Mouse (Mus musculus): Measurements from ENCODE around the gene Ip6k2. TPM values are rescaled to one million over a fixed set of nuclear protein-coding genes. Genes with fewer than 3 reads are reported as not detected.
A peak's percentile ranks its signal among the peaks of the same experiment; 100 is the strongest.

Ip6k2 gene
- 217 and 221 TPM in 2 replicates for polyA plus RNA-seq (2014; fragmentation: Nextera tagmentation; extraction: Ambion mirVana)

DNA sequence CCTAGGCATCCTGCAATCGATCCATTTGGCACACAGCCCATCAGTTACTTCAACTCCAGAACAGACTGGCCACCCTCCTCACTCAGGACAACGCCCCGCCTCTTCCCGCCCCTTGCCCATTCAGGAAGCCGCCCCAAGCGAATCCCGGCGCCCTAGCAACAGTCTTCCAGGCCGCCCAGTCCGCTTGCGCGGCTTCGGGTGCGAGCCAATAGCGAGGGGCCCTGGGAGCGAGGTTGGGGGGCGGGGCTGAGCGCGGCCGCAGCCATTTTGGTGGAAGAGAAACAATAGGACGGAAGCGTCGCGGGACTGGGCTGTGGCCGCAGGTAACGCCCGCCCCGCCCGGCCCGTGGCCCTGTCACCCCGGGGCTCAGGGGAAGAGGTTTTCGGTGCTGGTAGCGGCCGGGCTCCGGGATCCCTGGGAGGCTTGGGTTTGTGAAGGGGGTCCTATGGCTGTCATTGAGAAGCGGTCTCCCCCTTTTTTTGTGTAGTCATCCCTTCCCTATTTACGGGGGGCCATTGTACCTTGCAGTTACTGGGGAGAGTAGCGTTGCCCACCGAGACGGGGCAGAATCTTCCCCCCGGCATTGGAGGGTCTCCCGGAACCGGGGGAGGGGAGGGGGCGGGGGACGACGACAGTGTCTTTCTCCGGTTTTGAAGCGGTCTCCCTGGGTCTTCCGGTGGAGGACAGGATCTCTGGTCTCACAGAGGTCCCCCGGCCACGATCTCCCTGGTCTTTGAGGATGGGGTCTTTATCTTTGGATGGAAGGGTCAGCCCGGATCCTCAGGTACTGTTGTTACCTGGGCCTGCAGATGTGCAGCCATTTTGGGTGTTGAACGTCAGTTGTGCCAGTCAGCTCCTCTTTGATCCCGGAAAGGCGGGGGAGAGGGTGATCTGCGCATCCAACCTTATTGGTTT is at the start of gene Ip6k2:
Ip6k2 (plus strand) TSS at position 249 of the 916 bp plus-strand sequence.
- H3K9me3 ChIP-seq (replicated peaks; ENCODE audit: control insufficient read depth, low read length): no peaks in the 10 kb centered on the region
- peaks cover 16% of the 10 kb centered on the region; the same call in 1 of the 2 replicates for H3K36me3 ChIP-seq (ENCODE audit: control insufficient read depth, insufficient read depth, low read length)
- H3K9ac ChIP-seq (ENCODE audit: low read length): peak within 1 kb of the TSS; percentile 99
- WGBS: under 1% methylated on average over 56 of the region's 56 CpGs
- H3K27me3 ChIP-seq (replicated peaks; ENCODE audit: control insufficient read depth, insufficient read depth, low read length): no peaks in the 10 kb centered on the region
- DNase-seq (ENCODE audit: low spot score): peak; percentile 98
- H3K27ac ChIP-seq (ENCODE audit: low read depth, low read length): peak within 1 kb of the TSS; percentile 94
- H3K4me1 ChIP-seq (ENCODE audit: control insufficient read depth, insufficient read depth, low read length): peaks cover 35% of the 10 kb centered on the region
- H3K4me2 ChIP-seq (ENCODE audit: low read length): peak within 1 kb of the TSS; percentile 79
- peak within 1 kb of the TSS; percentile 89 for H3K4me3 ChIP-seq (ENCODE audit: low read depth, low read length)
- ATAC-seq: peak; percentile 98

DNA sequence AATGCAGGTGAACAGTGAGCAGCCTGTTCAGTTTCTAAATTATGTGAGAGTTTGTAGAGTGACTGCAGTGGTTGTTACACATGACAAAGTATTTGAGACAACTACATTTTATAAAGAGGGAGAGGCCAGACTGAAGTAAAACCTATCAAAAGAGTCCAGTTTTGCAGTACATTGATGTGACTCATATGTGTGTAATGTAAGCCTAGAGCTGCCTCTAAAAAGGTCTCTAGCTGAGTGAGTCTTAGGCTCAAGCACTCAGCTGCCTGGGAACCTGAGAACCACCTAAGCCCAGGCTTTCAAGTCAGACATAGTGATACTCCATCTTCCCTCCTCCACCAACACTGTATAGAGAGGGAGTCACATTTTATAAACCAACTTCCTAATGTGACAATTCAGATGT is 49.0 kb upstream of the Ip6k2 start:
- peaks cover 36% of the 10 kb centered on the region for H3K36me3 ChIP-seq (ENCODE audit: control insufficient read depth, insufficient read depth, low read length)
- H3K27ac ChIP-seq (ENCODE audit: low read depth, low read length): no peak overlapping the region

DNA sequence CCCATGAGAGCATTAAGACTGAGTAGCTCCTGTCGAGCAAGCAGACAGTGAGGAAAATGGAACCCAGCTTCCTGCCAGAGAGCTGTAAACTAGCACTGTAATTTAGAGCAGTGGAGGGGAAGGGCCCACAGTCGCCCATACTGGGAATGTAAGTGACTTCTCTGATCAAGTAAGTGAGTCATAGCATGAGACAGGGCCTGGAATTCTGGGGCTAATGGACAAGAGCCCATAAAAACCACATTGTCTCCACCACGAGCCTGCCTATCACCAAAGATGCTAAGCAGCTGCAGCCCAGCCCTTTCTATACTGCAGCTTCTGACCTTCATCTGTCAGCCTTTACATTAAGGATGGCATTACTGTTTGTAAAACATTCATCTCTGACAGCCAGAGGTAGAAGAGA is 44.4 kb upstream of the Ip6k2 start:
- H3K9me3 ChIP-seq (replicated peaks; ENCODE audit: control insufficient read depth, low read length): no peaks in the 10 kb centered on the region
- no peak overlapping the region for H3K27ac ChIP-seq (ENCODE audit: low read depth, low read length)
- H3K4me1 ChIP-seq (ENCODE audit: control insufficient read depth, insufficient read depth, low read length): no peaks in the 10 kb centered on the region
- H3K4me3 ChIP-seq (ENCODE audit: low read depth, low read length): no peak overlapping the region
- no peaks in the 10 kb centered on the region for H3K27me3 ChIP-seq (replicated peaks; ENCODE audit: control insufficient read depth, insufficient read depth, low read length)
- whole genome bisulfite sequencing: 62% methylated on average over 3 of the region's 3 CpGs
- ATAC-seq: no peak
- DNase-seq (ENCODE audit: low spot score): no peak
- H3K36me3 ChIP-seq (ENCODE audit: control insufficient read depth, insufficient read depth, low read length): peaks cover 45% of the 10 kb centered on the region
- no peak overlapping the region for H3K9ac ChIP-seq (ENCODE audit: low read length)
- no peak overlapping the region for H3K4me2 ChIP-seq (ENCODE audit: low read length)

More for the DNA sequence above, 49.0 kb upstream of the Ip6k2 start:
- DNase-seq (ENCODE audit: low spot score) (no peak), ATAC-seq (no peak)
- Histone ChIP-seq H3K9ac (ENCODE audit: low read length) (no peak overlapping the region), H3K9me3 (replicated peaks; ENCODE audit: control insufficient read depth, low read length) (no peaks in the 10 kb centered on the region), H3K4me3 (ENCODE audit: low read depth, low read length) (no peak overlapping the region), H3K4me1 (ENCODE audit: control insufficient read depth, insufficient read depth, low read length) (no peaks in the 10 kb centered on the region), H3K27me3 (replicated peaks; ENCODE audit: control insufficient read depth, insufficient read depth, low read length) (no peaks in the 10 kb centered on the region), H3K4me2 (ENCODE audit: low read length) (no peak overlapping the region)

DNA sequence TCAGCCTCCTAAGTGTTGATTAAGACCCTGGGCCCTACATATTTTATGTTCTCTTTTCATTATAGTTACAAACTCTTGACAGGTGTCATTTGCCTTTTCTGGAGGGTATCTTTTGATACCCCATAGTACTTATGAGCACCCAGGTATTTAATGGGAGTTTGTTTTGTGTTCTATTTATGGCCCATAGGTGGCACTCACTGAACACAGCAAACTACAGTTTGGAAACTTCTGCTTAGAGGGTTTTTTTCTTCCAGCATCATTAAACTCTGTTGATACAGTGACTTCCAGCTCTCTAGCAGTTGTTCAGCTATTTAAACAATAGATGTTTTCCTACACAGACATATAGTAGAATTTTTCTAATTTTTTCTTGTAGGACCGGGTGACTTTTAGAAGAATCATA is 43.5 kb upstream of the Ip6k2 start:
- no peak for ATAC-seq
- Histone ChIP-seq H3K9me3 (replicated peaks; ENCODE audit: control insufficient read depth, low read length) (no peaks in the 10 kb centered on the region), H3K4me1 (ENCODE audit: control insufficient read depth, insufficient read depth, low read length) (no peaks in the 10 kb centered on the region), H3K36me3 (ENCODE audit: control insufficient read depth, insufficient read depth, low read length) (peaks cover 43% of the 10 kb centered on the region), H3K27me3 (replicated peaks; ENCODE audit: control insufficient read depth, insufficient read depth, low read length) (no peaks in the 10 kb centered on the region), H3K4me3 (ENCODE audit: low read depth, low read length) (no peak overlapping the region), H3K27ac (ENCODE audit: low read depth, low read length) (no peak overlapping the region), H3K4me2 (ENCODE audit: low read length) (no peak overlapping the region), H3K9ac (ENCODE audit: low read length) (no peak overlapping the region)
- WGBS: 94% methylated on average over 1 of the region's 1 CpGs
- DNase-seq (ENCODE audit: low spot score): peak; percentile 42

DNA sequence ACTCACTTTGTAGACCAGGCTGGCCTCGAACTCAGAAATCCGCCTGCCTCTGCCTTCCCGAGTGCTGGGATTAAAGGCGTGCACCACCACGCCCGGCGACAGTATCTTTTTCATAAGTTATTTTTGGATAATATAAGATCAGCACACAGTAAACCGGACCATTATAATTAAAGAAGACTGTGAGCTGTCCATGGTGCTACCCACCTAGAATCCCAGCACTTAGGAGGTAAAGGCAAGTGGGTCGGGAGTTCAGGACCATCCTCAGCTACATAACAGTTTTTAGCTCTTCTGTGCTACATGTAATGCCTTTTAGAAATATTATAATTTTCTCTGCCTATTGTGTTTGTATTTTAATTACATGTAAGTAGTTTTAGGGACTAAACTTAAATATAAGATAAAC is 41.5 kb upstream of the Ip6k2 start:
- H3K36me3 ChIP-seq (ENCODE audit: control insufficient read depth, insufficient read depth, low read length): peaks cover 54% of the 10 kb centered on the region
- H3K4me2 ChIP-seq (ENCODE audit: low read length): no peak overlapping the region
- H3K27ac ChIP-seq (ENCODE audit: low read depth, low read length): no peak overlapping the region
- DNase-seq (ENCODE audit: low spot score) (no peak), ATAC-seq (no peak)
- no peak overlapping the region for H3K9ac ChIP-seq (ENCODE audit: low read length)
- no peaks in the 10 kb centered on the region for H3K9me3 ChIP-seq (replicated peaks; ENCODE audit: control insufficient read depth, low read length)
- H3K27me3 ChIP-seq (replicated peaks; ENCODE audit: control insufficient read depth, insufficient read depth, low read length): no peaks in the 10 kb centered on the region
- WGBS: 93% methylated on average over 9 of the region's 9 CpGs
- no peaks in the 10 kb centered on the region for H3K4me1 ChIP-seq (ENCODE audit: control insufficient read depth, insufficient read depth, low read length)
- H3K4me3 ChIP-seq (ENCODE audit: low read depth, low read length): no peak overlapping the region

DNA sequence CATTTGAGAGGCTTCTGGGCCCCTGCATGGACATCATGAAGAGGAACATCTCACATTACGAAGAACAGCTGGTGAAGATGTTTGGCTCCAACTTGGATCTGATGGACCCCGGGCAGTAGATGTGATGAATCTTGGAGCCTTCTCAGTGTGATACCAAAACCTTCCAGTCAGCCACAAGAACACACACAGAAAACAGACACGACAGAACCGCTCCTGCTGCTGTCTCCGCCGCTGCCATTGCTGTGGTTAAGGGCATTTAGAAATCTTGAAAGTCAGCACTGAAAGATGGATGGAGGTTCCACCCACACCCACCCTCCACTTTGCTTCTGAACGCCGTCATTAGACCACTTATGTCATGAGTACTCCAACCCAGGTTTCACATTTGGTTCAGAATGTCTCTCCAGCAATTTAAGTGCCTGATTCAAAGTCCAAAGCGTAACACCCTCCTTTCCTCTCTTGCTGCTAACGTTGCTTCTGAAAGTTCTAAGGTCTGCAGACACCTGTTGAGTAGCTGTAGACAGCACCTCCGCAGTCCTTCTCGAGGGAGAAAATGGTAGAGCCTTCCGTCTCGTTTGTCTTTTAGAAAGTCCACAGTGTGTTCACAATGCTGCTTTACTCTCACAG is 36.6 kb upstream of the Ip6k2 start:
- no peak for ATAC-seq
- H3K9me3 ChIP-seq (replicated peaks; ENCODE audit: control insufficient read depth, low read length): no peaks in the 10 kb centered on the region
- H3K4me2 ChIP-seq (ENCODE audit: low read length): no peak overlapping the region
- no peak overlapping the region for H3K9ac ChIP-seq (ENCODE audit: low read length)
- H3K27me3 ChIP-seq (replicated peaks; ENCODE audit: control insufficient read depth, insufficient read depth, low read length): no peaks in the 10 kb centered on the region
- H3K4me3 ChIP-seq (ENCODE audit: low read depth, low read length): no peak overlapping the region
- H3K4me1 ChIP-seq (ENCODE audit: control insufficient read depth, insufficient read depth, low read length): no peaks in the 10 kb centered on the region
- 92% methylated on average over 14 of the region's 14 CpGs for WGBS
- H3K36me3 ChIP-seq (ENCODE audit: control insufficient read depth, insufficient read depth, low read length): peaks cover 68% of the 10 kb centered on the region
- DNase-seq (ENCODE audit: low spot score): no peak
- H3K27ac ChIP-seq (ENCODE audit: low read depth, low read length): no peak overlapping the region

DNA sequence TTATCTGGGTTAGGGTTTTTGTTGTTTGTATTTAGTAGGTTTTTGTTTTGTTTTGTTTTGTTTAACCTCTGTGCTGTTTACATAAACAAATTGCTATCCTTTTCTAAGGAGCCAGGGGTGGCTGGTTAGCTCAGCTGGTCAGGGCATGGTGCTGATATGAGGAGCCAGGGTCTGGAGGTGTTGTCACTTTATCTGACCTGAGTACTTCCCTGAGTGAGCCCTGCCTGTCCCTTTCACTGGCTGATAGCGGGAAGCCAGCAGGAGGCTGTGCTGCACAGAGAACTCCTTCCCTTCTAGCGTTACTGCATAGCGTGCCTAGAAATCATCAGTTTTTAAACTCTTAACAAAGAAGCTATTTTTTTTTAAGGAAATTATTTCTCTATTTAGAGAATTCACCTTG is 35.9 kb upstream of the Ip6k2 start:
- Histone ChIP-seq H3K4me3 (ENCODE audit: low read depth, low read length) (no peak overlapping the region), H3K27me3 (replicated peaks; ENCODE audit: control insufficient read depth, insufficient read depth, low read length) (no peaks in the 10 kb centered on the region), H3K36me3 (ENCODE audit: control insufficient read depth, insufficient read depth, low read length) (peaks cover 61% of the 10 kb centered on the region), H3K27ac (ENCODE audit: low read depth, low read length) (no peak overlapping the region), H3K9me3 (replicated peaks; ENCODE audit: control insufficient read depth, low read length) (no peaks in the 10 kb centered on the region), H3K4me2 (ENCODE audit: low read length) (no peak overlapping the region), H3K9ac (ENCODE audit: low read length) (no peak overlapping the region), H3K4me1 (ENCODE audit: control insufficient read depth, insufficient read depth, low read length) (no peaks in the 10 kb centered on the region)
- 73% methylated on average over 3 of the region's 3 CpGs for WGBS
- DNase-seq (ENCODE audit: low spot score) (no peak), ATAC-seq (no peak)

DNA sequence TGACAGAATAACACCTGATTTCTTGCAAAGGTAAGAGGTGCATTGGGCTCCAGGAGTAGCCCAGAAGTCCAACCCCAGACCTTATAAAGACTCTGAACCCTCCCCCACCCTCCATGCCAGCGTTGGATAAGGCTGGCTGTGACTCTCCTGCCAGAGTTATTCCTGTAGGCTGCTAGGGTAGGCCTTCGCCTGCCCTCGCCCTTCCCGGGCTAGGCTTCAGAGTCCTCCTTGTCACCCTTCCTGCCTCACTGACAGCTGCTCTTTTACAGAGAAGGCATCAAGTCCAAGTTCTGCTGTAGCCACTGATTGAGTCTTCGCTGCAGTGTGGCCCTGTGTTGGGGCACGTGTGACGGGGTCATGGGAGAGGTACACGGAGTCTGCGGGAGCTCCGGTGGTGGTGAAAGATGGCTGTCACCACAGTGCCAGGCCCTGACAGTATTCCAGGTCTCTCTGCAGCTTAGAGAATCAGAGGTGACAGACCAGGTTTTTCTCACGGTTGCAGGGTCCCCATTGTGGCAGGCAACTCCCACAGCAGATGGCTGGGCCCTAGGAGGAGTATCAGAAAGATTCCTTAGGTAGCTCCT is 34.9 kb upstream of the Ip6k2 start:
- H3K27me3 ChIP-seq (replicated peaks; ENCODE audit: control insufficient read depth, insufficient read depth, low read length): no peaks in the 10 kb centered on the region
- H3K9me3 ChIP-seq (replicated peaks; ENCODE audit: control insufficient read depth, low read length): no peaks in the 10 kb centered on the region
- no peak for ATAC-seq
- WGBS: 76% methylated on average over 11 of the region's 11 CpGs
- H3K27ac ChIP-seq (ENCODE audit: low read depth, low read length): no peak overlapping the region
- H3K4me3 ChIP-seq (ENCODE audit: low read depth, low read length): no peak overlapping the region
- DNase-seq (ENCODE audit: low spot score): no peak
- H3K9ac ChIP-seq (ENCODE audit: low read length): no peak overlapping the region
- no peaks in the 10 kb centered on the region for H3K4me1 ChIP-seq (ENCODE audit: control insufficient read depth, insufficient read depth, low read length)
- H3K36me3 ChIP-seq (ENCODE audit: control insufficient read depth, insufficient read depth, low read length): peaks cover 52% of the 10 kb centered on the region
- no peak overlapping the region for H3K4me2 ChIP-seq (ENCODE audit: low read length)

DNA sequence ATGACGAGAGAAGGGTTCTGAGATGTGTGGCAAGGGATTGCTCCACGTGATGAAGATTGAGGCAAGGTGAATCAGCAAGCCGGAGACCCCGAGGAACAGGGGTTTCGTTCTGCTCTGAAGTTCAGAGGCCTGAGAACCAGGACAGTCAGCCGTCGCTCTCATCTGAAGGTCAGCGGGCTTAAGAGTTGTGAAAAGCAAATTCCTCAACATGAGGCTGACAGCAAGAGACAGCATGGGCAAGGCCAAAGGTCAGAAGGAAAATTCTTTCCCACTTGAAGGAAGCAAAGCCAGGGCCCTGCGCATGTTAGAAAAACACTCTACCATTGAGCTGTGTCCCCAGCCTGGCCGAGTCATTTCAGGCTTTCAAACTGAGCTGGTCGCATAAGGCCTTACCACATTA is 33.0 kb upstream of the Ip6k2 start:
- ATAC-seq: no peak
- no peak for DNase-seq (ENCODE audit: low spot score)
- Histone ChIP-seq H3K27me3 (replicated peaks; ENCODE audit: control insufficient read depth, insufficient read depth, low read length) (no peaks in the 10 kb centered on the region), H3K4me2 (ENCODE audit: low read length) (no peak overlapping the region), H3K4me3 (ENCODE audit: low read depth, low read length) (no peak overlapping the region), H3K9ac (ENCODE audit: low read length) (no peak overlapping the region), H3K4me1 (ENCODE audit: control insufficient read depth, insufficient read depth, low read length) (no peaks in the 10 kb centered on the region), H3K9me3 (replicated peaks; ENCODE audit: control insufficient read depth, low read length) (no peaks in the 10 kb centered on the region), H3K36me3 (ENCODE audit: control insufficient read depth, insufficient read depth, low read length) (peaks cover 34% of the 10 kb centered on the region), H3K27ac (ENCODE audit: low read depth, low read length) (no peak overlapping the region)
- WGBS: 91% methylated on average over 11 of the region's 11 CpGs
